Mouse (Mus musculus): ENCODE measurements around the gene BC030867. TPM values are rescaled to one million over a fixed set of nuclear protein-coding genes. Genes with fewer than 3 reads are reported as not detected.
A peak's percentile ranks its signal among the peaks of the same experiment; 100 is the strongest.

The BC030867 gene
- total and polyA plus RNA-seq, 3 experiments, result 20.0 to 51.7 (median 36.2) TPM

DNA sequence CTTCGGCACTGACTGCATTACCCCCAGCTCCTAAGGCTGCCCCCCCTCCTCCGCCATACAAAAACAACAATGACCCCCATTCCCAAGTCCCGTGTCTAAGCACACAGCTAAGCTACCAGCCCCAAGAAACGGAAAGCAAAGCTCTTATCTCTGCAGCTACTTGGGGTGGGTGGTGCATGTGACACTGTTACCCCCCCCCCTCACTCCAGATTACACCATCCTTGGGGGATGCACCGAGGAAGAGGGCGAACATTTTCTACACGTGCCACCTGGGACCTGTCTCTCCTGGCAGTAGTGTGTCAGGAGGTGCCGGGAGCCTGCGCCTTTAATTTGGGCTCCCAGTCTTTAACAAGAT lies 20.5 kb upstream of the BC030867 start (continued):
- TF ChIP-seq POLR2AphosphoS5 (IDR thresholded peaks at IDR 0.05; ENCODE audit: borderline replicate concordance, low read depth, low read length) (no peak), ZC3H11A (IDR thresholded peaks at IDR 0.05; ENCODE audit: low read depth, low read length) (no peak), SMC3 (IDR thresholded peaks at IDR 0.05; ENCODE audit: low read depth, low read length) (no peak), USF1 (IDR thresholded peaks at IDR 0.05; ENCODE audit: low read depth, low read length) (peak; percentile 83), GABPA (IDR thresholded peaks at IDR 0.05; ENCODE audit: low read depth, low read length) (no peak), MXI1 (IDR thresholded peaks at IDR 0.05; ENCODE audit: low read depth, low read length) (peak; percentile 62), MAFK (IDR thresholded peaks at IDR 0.05; ENCODE audit: borderline replicate concordance, low read depth, low read length) (no peak), HCFC1 (IDR thresholded peaks at IDR 0.05; ENCODE audit: low read depth, low read length) (no peak), MAZ (IDR thresholded peaks at IDR 0.05; ENCODE audit: low read depth, low read length) (peak; percentile 70; the same call in 1 of the 2 replicates), ZMIZ1 (IDR thresholded peaks at IDR 0.05; ENCODE audit: low read depth, low read length) (no peak)

DNA sequence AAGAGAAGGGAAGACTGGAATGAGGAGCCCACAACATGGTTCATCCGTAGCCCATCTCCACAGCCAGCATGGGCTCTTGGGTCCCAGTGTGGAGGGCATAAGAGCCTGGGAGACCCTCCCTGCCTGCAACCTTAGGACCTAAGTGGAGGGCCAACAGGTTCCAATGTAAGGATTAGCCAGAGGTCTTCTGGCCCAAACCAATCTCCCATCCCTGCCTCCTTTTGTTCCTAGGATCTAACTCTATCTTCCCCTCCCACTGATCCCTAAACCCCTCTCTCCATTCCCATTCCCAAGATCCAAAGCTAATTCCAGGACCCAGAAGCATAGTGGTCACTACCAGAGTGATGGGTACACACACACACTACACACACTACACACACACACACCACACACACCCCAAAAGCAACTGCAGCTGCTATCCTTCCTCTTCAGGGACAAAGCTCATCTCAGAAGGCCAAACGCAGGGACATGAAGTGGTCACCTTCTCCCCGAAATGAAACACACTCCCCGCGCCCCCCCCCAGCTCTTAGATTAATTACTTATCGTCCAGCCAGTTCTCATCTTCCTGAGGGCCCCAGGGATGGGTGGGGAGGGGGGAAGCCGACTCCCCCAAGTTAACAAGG lies 19.9 kb upstream of the BC030867 start:
- peaks cover 0 to 5% of the 10 kb centered on the region in 2 experiments; a peak in 1 of 4 replicates for H3K36me3 ChIP-seq (ENCODE audit: control insufficient read depth in 1 of 2, insufficient read depth in 2 of 2, low read length in 2 of 2)
- H3K27me3 ChIP-seq (ENCODE audit: control insufficient read depth in 1 of 2, insufficient read depth in 2 of 2, low read length in 2 of 2), result peaks cover 0 to 6% of the 10 kb centered on the region in 2 experiments; a peak in 1 of 4 replicates
- no peaks in the 10 kb centered on the region; the same call in 1 of the 2 replicates for H3K79me2 ChIP-seq (ENCODE audit: control insufficient read depth, insufficient read depth, low read length, poor library complexity)
- no peak for DNase-seq (ENCODE audit: low read depth, low spot score)
- H3K9ac ChIP-seq (ENCODE audit: control insufficient read depth, low read depth, low read length, poor library complexity, severe bottlenecking), result peak overlapping the region; percentile 74
- TF ChIP-seq TBP (IDR thresholded peaks at IDR 0.05; ENCODE audit: low read depth, low read length) (no peak), ZC3H11A (IDR thresholded peaks at IDR 0.05; ENCODE audit: low read depth, low read length) (no peak), USF1 (IDR thresholded peaks at IDR 0.05; ENCODE audit: low read depth, low read length) (peak; percentile 37; the same call in 1 of the 2 replicates), MAZ (IDR thresholded peaks at IDR 0.05; ENCODE audit: low read depth, low read length) (peak; percentile 65; the same call in 1 of the 2 replicates), ETS1 (IDR thresholded peaks at IDR 0.05; ENCODE audit: low read depth, low read length) (0 out of 2 replicates have a peak, but pooled peaks have one; percentile 31), CTCF (IDR thresholded peaks at IDR 0.05 in 2 of 3, conservative IDR thresholded peaks at IDR 0.05 in 1 of 3; ENCODE audit: control insufficient read depth in 1 of 3, insufficient read depth in 1 of 3, low read depth in 2 of 3, low read length in 3 of 3, poor library complexity in 1 of 3, severe bottlenecking in 1 of 3) (no peak), RCOR1 (IDR thresholded peaks at IDR 0.05; ENCODE audit: low read depth, low read length) (0 out of 2 replicates have a peak, but pooled peaks have one; percentile 17), MAX (IDR thresholded peaks at IDR 0.05; ENCODE audit: low read length) (no peak)
- H3K4me3 ChIP-seq (ENCODE audit: control insufficient read depth in 1 of 2, insufficient read depth in 1 of 2, low read depth in 2 of 2, low read length in 2 of 2), result peak overlapping the region; percentile 63 to 92
- H3K27ac ChIP-seq (ENCODE audit: control insufficient read depth, low read depth, low read length), result no peak overlapping the region
- no peaks in the 10 kb centered on the region for H3K9me3 ChIP-seq (replicated peaks; ENCODE audit: insufficient read depth, low read length)
- H3K4me1 ChIP-seq (ENCODE audit: control insufficient read depth in 1 of 2, insufficient read depth in 2 of 2, low read length in 2 of 2), result peaks cover 16 to 23% of the 10 kb centered on the region in 2 experiments

DNA sequence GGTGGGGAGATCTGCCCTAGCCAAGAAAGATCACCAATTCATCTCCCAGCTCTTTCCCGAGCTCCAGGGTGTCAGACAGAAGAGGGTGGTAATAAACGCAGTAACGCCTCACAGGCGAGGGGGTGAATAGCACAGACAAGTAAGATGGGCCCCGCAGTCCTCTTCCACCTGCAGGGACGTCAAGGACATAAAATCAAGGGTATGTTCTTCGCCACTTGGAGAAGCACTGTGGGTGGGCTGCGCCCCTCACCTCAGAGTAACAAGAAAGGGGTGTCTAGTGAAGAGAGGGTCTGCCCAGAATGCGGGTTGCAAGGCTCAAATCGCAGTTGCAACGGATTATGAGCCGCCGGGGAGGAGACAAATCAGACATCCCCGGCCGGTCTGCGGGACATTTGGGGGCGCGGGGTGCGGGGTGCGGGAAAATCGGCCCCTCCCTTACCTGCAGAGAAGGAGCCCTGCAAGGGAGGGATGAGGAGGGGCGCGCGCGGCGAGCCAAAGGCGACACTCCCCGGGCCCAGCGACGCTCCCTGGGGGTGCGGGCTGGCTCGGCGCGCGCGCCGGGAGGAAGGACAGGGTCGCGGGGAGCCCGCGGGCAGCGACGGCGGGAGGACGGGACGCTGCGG lies 19.2 kb upstream of the BC030867 start:
- Histone ChIP-seq H3K36me3 (ENCODE audit: control insufficient read depth in 1 of 2, insufficient read depth in 2 of 2, low read length in 2 of 2) (peaks cover 0 to 5% of the 10 kb centered on the region in 2 experiments; a peak in 1 of 4 replicates), H3K4me3 (ENCODE audit: control insufficient read depth in 1 of 2, insufficient read depth in 1 of 2, low read depth in 2 of 2, low read length in 2 of 2) (peak overlapping the region; percentile 63 to 92), H3K9ac (ENCODE audit: control insufficient read depth, low read depth, low read length, poor library complexity, severe bottlenecking) (peak overlapping the region; percentile 74), H3K79me2 (ENCODE audit: control insufficient read depth, insufficient read depth, low read length, poor library complexity) (no peaks in the 10 kb centered on the region; the same call in 1 of the 2 replicates), H3K27me3 (ENCODE audit: control insufficient read depth in 1 of 2, insufficient read depth in 2 of 2, low read length in 2 of 2) (peaks cover 0 to 6% of the 10 kb centered on the region in 2 experiments; a peak in 1 of 4 replicates), H3K27ac (ENCODE audit: control insufficient read depth, low read depth, low read length) (no peak overlapping the region; the same call in 1 of the 2 replicates), H3K9me3 (replicated peaks; ENCODE audit: insufficient read depth, low read length) (no peaks in the 10 kb centered on the region), H3K4me1 (ENCODE audit: control insufficient read depth in 1 of 2, insufficient read depth in 2 of 2, low read length in 2 of 2) (peaks cover 16 to 23% of the 10 kb centered on the region in 2 experiments)
- TF ChIP-seq MYC (IDR thresholded peaks at IDR 0.05; ENCODE audit: low read depth, low read length) (no peak), CTCF (IDR thresholded peaks at IDR 0.05 in 2 of 3, conservative IDR thresholded peaks at IDR 0.05 in 1 of 3; ENCODE audit: control insufficient read depth in 1 of 3, insufficient read depth in 1 of 3, low read depth in 2 of 3, low read length in 3 of 3, poor library complexity in 1 of 3, severe bottlenecking in 1 of 3) (no peak), USF1 (IDR thresholded peaks at IDR 0.05; ENCODE audit: low read depth, low read length) (0 out of 2 replicates have a peak, but pooled peaks have one; percentile 1), EP300 (IDR thresholded peaks at IDR 0.05; ENCODE audit: low read depth in 1 of 2, low read length in 2 of 2) (no peak)
- DNase-seq (ENCODE audit: low read depth, low spot score), result peak; percentile 64
